Mouse (Mus musculus) bone marrow macrophage, adult 2 months (primary cell): ENCODE results near the gene Cep41.

ENCODE experiments used
- CTCF ChIP-seq: IDR thresholded peaks from 2 replicates; pipeline ENCODE4 v1.5.1; 2012; ENCODE audit warnings: low read depth, mild to moderate bottlenecking, low read length, moderate library complexity
- POLR2A ChIP-seq: IDR thresholded peaks from 2 replicates; pipeline ENCODE4 v1.6.1; 2012; ENCODE audit warnings: mild to moderate bottlenecking, low read depth, low read length, borderline replicate concordance

- TF ChIP-seq POLR2A, result no peak
- TF ChIP-seq CTCF, result no peak
Measured at GRCm38 (mm10) chr6:30735728-30736371, 42.3 kb upstream of the Cep41 start.
